Mouse (Mus musculus) E14TG2a.4 (cell line): Measurements from ENCODE around the gene Nr3c2.

ENCODE experiments used
- CTCF ChIP-seq: conservative IDR thresholded peaks from 2 replicates; pipeline ENCODE4 v1.5.1; 2014; ENCODE audit warnings: low read length
- POU5F1 ChIP-seq: IDR thresholded peaks from 2 replicates; pipeline ENCODE4 v1.6.1; 2014; ENCODE audit warnings: low read length, borderline replicate concordance

DNA sequence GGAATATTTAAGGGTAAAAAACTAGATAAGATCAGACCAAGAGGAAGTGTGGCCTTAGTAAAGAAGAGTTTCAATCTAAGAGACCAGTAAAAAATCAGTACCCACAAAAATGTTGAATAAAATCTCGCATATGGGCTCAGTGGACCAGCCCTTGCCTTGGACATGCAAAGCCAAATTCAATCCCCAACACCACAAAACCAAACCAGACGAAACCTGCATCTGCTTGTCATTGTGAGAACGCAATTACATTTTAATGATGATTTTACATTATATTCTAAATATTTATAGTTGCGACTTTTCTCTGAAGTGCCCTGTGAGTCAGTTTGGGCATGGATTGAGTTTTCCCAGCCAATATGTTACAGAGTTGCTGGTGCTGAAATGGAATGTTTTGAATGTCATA lies 183.4 kb downstream of the Nr3c2 start:
- TF ChIP-seq CTCF (no peak), POU5F1 (no peak)
